Mouse (Mus musculus) bone marrow, adult 2 months (tissue): ENCODE data around the gene Lamtor4.

Experiments used
- CTCF ChIP-seq: fragments of 200-500 bp; IDR thresholded peaks from 2 replicates; pipeline ENCODE4 v1.5.1; 2011; ENCODE audit warnings: low read length, control low read depth; ENCODE audit not compliant: control insufficient read depth, insufficient read depth
- POLR2A ChIP-seq: fragments of 200-500 bp; IDR thresholded peaks from 2 replicates; pipeline ENCODE4 v1.6.1; 2011; ENCODE audit warnings: low read depth, mild to moderate bottlenecking, control low read depth, low read length, borderline replicate concordance; ENCODE audit not compliant: control insufficient read depth

- TF ChIP-seq CTCF (peak; percentile 28; the same call in 1 of the 2 replicates), POLR2A (peak; percentile 87)
Measured at GRCm38 (mm10) chr5:138255353-138256093, at the start of gene Lamtor4.
